Mouse (Mus musculus) liver, embryonic 13.5 days (tissue): Measurements from ENCODE around the gene Ptpn13. TPM values are rescaled to one million over a fixed set of nuclear protein-coding genes. Genes with fewer than 3 reads are reported as not detected.

Experiments used
- ATAC-seq: fragments of 200-750 bp; cut with Nextera tagmentation; 2 replicates; pipeline ENCODE4 v1.8.0; 2017; ENCODE audit warnings: low read depth, mild to moderate bottlenecking, moderate number of reproducible peaks, moderate library complexity
- DNase-seq: peaks from one replicate; pipeline ENCODE4 v3.0.0; 2022
- H3K27ac ChIP-seq: fragments of 300-500 bp; sonication (generic); 2 replicates; pipeline ENCODE4 v1.5.1; 2015; ENCODE audit warnings: moderate library complexity, mild to moderate bottlenecking, inconsistent platforms
- H3K27me3 ChIP-seq: fragments of 300-500 bp; sonication (generic); 2 replicates; pipeline ENCODE4 v1.6.1; 2015; ENCODE audit warnings: mild to moderate bottlenecking, inconsistent platforms
- H3K36me3 ChIP-seq: fragments of 300-500 bp; sonication (generic); 2 replicates; pipeline ENCODE4 v1.6.1; 2015; ENCODE audit warnings: mild to moderate bottlenecking, inconsistent platforms
- H3K4me1 ChIP-seq: fragments of 300-500 bp; sonication (generic); replicated peaks from 2 replicates; pipeline ENCODE4 v1.6.1; 2015; ENCODE audit warnings: inconsistent platforms
- H3K4me2 ChIP-seq: fragments of 300-500 bp; sonication (generic); 2 replicates; pipeline ENCODE4 v1.6.1; 2015; ENCODE audit warnings: inconsistent platforms, mild to moderate bottlenecking, moderate library complexity
- H3K4me3 ChIP-seq: fragments of 300-500 bp; sonication (generic); replicated peaks from 2 replicates; pipeline ENCODE4 v1.5.1; 2015; ENCODE audit warnings: mild to moderate bottlenecking, inconsistent platforms
- H3K9ac ChIP-seq: fragments of 300-500 bp; sonication (generic); 2 replicates; pipeline ENCODE4 v1.6.1; 2015; ENCODE audit warnings: mild to moderate bottlenecking, inconsistent platforms
- H3K9me3 ChIP-seq: fragments of 300-500 bp; sonication (generic); replicated peaks from 2 replicates; pipeline ENCODE4 v1.6.1; 2016; ENCODE audit warnings: inconsistent platforms
- WGBS: fragments of 180-500 bp; shearing (Covaris S2); methylation state at CpG from one replicate; pipeline ENCODE4 v1.1.7; 2015; ENCODE audit not compliant: insufficient replicate concordance; 5-methylcytosine and 5-hydroxymethylcytosine counted together
- polyA plus RNA-seq: library from polyadenylated mRNA; unstranded; fragments of >200 nt; fragmentation: Nextera tagmentation; extraction: Ambion mirVana; gene quantifications from 2 replicates; pipeline ENCODE4 v1.2.1, GENCODE M21; 2015

The Ptpn13 gene
- polyA plus RNA-seq, 1 experiment from 2014 or later: 0.99 TPM

- no peak for ATAC-seq
- H3K27ac ChIP-seq: no peak overlapping the region
- H3K27me3 ChIP-seq: peaks cover 29% of the 10 kb centered on the region
- H3K4me3 ChIP-seq: 0 out of 2 replicates have a peak overlapping the region, but pooled peaks have one; percentile 3
- DNase-seq: no peak
- H3K4me1 ChIP-seq: peaks cover 50% of the 10 kb centered on the region
- peak overlapping the region; percentile 99 for H3K4me2 ChIP-seq
- H3K9me3 ChIP-seq: no peaks in the 10 kb centered on the region
- H3K36me3 ChIP-seq: no peaks in the 10 kb centered on the region
- WGBS: 8% methylated on average over 6 of the region's 6 CpGs
- no peak overlapping the region for H3K9ac ChIP-seq
Measured at GRCm38 (mm10) chr5:103423305-103423926, 1.6 kb upstream of the Ptpn13 start.

- Histone ChIP-seq H3K27ac (no peak overlapping the region), H3K27me3 (peaks cover 29% of the 10 kb centered on the region), H3K36me3 (no peaks in the 10 kb centered on the region), H3K4me1 (peaks cover 50% of the 10 kb centered on the region), H3K4me3 (0 out of 2 replicates have a peak overlapping the region, but pooled peaks have one; percentile 3), H3K9me3 (no peaks in the 10 kb centered on the region), H3K9ac (no peak overlapping the region), H3K4me2 (peak overlapping the region; percentile 99)
- WGBS: 14% methylated on average over 5 of the region's 5 CpGs
- no peak for DNase-seq
- no peak for ATAC-seq
Measured at GRCm38 (mm10) chr5:103423927-103424315, 1.1 kb upstream of the Ptpn13 start.

- under 1% methylated on average over 66 of the region's 67 CpGs for WGBS
- H3K4me1 ChIP-seq: peaks cover 47% of the 10 kb centered on the region
- ATAC-seq: no peak; the same call in 1 of the 2 replicates
- no peak overlapping the region; the same call in 1 of the 2 replicates for H3K27ac ChIP-seq
- H3K4me2 ChIP-seq: peak overlapping the region; percentile 99
- H3K9ac ChIP-seq: peak overlapping the region; percentile 75
- no peaks in the 10 kb centered on the region for H3K36me3 ChIP-seq
- H3K9me3 ChIP-seq: no peaks in the 10 kb centered on the region
- peak; percentile 7 for DNase-seq
- peaks cover 29% of the 10 kb centered on the region for H3K27me3 ChIP-seq
- H3K4me3 ChIP-seq: peak overlapping the region; percentile 74
Measured at GRCm38 (mm10) chr5:103425363-103426031, 505 bp downstream of the Ptpn13 start.

- Histone ChIP-seq H3K4me3 (peak overlapping the region; percentile 74), H3K27ac (no peak overlapping the region), H3K9me3 (no peaks in the 10 kb centered on the region), H3K36me3 (no peaks in the 10 kb centered on the region), H3K27me3 (peaks cover 29% of the 10 kb centered on the region), H3K4me1 (peaks cover 39% of the 10 kb centered on the region), H3K9ac (peak overlapping the region; percentile 75; the same call in 1 of the 2 replicates), H3K4me2 (peak overlapping the region; percentile 99)
- DNase-seq (no peak), ATAC-seq (no peak)
- WGBS: 20% methylated on average over 9 of the region's 9 CpGs
Measured at GRCm38 (mm10) chr5:103426250-103426649, 1.3 kb downstream of the Ptpn13 start.

GRCm38 (mm10) chr5:103430986-103431385 lies 6.0 kb downstream of the Ptpn13 start:
- H3K4me3 ChIP-seq: no peak overlapping the region
- peaks cover 9% of the 10 kb centered on the region for H3K27me3 ChIP-seq
- no peak for ATAC-seq
- no peak overlapping the region for H3K27ac ChIP-seq
- no peaks in the 10 kb centered on the region for H3K9me3 ChIP-seq
- no peaks in the 10 kb centered on the region for H3K36me3 ChIP-seq
- 72% methylated on average over 3 of the region's 3 CpGs for WGBS
- no peak overlapping the region for H3K9ac ChIP-seq
- no peak overlapping the region for H3K4me2 ChIP-seq
- H3K4me1 ChIP-seq: peaks cover 12% of the 10 kb centered on the region
- no peak for DNase-seq

DNA sequence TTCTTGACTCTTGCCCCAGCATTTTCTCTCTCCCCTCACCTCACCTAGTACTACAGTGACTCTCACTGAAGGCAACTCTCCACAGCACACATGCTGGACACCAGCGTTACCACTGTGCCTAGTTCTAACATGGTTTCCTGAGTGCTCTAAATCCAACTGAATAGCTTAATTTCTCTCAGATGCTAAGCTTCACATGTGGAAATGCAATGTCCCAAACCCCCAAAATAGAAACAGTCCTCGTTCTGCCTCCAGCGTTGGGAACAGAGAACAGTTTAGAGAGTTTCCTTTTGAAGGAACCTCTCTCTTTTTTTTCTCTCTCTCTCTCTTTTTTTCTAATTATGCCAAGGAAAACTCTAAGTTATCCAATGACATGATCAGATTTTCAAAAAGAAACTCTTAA lies 6.5 kb downstream of the Ptpn13 start:
- no peak overlapping the region for H3K4me2 ChIP-seq
- no peak overlapping the region for H3K4me3 ChIP-seq
- WGBS: 56% methylated on average over 3 of the region's 3 CpGs
- H3K4me1 ChIP-seq: peaks cover 12% of the 10 kb centered on the region
- no peaks in the 10 kb centered on the region for H3K9me3 ChIP-seq
- DNase-seq (no peak), ATAC-seq (no peak)
- no peak overlapping the region for H3K9ac ChIP-seq
- H3K27me3 ChIP-seq: peaks cover 6% of the 10 kb centered on the region; the same call in 1 of the 2 replicates
- no peaks in the 10 kb centered on the region for H3K36me3 ChIP-seq
- H3K27ac ChIP-seq: no peak overlapping the region

DNA sequence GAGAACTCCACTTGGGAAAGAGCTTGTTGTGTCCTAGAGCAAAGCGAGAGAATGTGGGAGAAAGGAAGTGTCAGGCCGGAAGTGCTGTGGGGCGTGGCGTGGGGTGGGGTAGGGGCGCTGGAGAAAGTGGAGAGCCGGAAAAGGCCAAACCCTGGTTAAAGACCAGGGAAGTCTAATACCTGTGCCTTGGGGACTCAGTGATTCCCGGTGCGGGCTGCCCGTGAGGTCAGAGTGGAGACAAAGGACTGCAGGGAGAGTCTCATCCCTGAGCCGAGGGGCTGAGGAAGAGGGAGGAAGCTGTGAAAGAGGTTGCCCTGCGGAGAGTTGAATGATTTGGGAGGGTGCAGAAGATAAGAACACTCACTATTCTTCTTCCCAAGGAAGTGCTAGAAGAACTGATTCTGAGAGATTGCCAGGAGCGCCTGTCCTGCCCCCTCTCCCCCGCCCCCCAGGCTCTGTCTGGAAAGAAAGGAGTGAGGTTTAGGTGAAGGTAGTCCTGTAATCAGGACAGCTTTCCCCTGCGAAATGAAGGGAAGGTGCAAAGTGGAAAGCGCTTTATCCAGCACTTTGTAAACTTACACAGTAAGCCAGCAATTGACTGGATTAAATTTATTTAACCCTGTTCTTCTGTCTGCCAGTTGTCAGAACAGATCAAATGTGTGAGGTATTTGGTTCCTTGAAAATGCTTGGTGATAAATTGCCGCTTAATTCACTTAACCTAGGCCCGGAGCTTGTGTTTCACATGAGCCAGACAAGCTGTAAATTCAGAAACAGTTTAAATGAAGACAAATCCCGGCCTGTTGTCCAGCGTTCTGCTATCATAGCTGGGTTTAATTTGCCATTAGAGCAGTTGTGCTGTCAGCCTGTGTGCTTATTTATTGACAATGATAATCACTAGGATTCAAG lies 11.3 kb downstream of the Ptpn13 start:
- H3K27me3 ChIP-seq: no peaks in the 10 kb centered on the region
- peak overlapping the region; percentile 31 for H3K4me3 ChIP-seq
- no peak for ATAC-seq
- no peak for DNase-seq
- H3K4me2 ChIP-seq: peak overlapping the region; percentile 58
- H3K9me3 ChIP-seq: no peaks in the 10 kb centered on the region
- 17% methylated on average over 19 of the region's 19 CpGs for WGBS
- H3K9ac ChIP-seq: no peak overlapping the region
- no peak overlapping the region for H3K27ac ChIP-seq
- H3K36me3 ChIP-seq: no peaks in the 10 kb centered on the region
- peaks cover 9% of the 10 kb centered on the region for H3K4me1 ChIP-seq

DNA sequence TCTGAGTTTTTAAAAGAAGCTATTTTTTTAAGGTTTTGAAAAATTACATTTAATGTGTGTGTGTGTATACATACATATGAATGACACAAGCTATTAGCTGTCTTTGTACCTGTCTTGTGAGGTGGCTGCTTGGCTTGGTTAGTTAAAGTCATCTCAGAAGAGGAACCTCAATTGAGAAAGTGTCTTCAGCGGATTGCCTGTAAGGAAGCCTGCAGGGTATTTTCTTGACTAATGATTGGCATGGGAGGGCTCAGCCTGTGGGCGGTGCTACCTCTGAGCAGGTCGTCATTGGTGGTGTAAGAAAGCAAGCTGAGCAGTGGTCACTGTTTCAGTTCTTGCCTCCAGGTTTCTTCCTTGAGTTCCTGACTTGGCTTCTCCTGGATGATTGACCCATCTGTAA lies 12.7 kb downstream of the Ptpn13 start:
- WGBS: 41% methylated on average over 3 of the region's 3 CpGs
- no peaks in the 10 kb centered on the region for H3K9me3 ChIP-seq
- H3K27me3 ChIP-seq: no peaks in the 10 kb centered on the region
- DNase-seq: no peak
- ATAC-seq: no peak
- H3K27ac ChIP-seq: no peak overlapping the region
- no peaks in the 10 kb centered on the region for H3K36me3 ChIP-seq
- H3K4me3 ChIP-seq: no peak overlapping the region
- H3K9ac ChIP-seq: no peak overlapping the region
- H3K4me2 ChIP-seq: no peak overlapping the region
- peaks cover 9% of the 10 kb centered on the region for H3K4me1 ChIP-seq

GRCm38 (mm10) chr5:103439171-103439570 lies 14.2 kb downstream of the Ptpn13 start:
- Histone ChIP-seq H3K27me3 (no peaks in the 10 kb centered on the region), H3K27ac (no peak overlapping the region), H3K4me1 (peaks cover 9% of the 10 kb centered on the region), H3K9me3 (no peaks in the 10 kb centered on the region), H3K4me2 (no peak overlapping the region), H3K4me3 (no peak overlapping the region), H3K36me3 (no peaks in the 10 kb centered on the region), H3K9ac (no peak overlapping the region)
- 58% methylated on average over 11 of the region's 11 CpGs for WGBS
- ATAC-seq (no peak), DNase-seq (no peak)

DNA sequence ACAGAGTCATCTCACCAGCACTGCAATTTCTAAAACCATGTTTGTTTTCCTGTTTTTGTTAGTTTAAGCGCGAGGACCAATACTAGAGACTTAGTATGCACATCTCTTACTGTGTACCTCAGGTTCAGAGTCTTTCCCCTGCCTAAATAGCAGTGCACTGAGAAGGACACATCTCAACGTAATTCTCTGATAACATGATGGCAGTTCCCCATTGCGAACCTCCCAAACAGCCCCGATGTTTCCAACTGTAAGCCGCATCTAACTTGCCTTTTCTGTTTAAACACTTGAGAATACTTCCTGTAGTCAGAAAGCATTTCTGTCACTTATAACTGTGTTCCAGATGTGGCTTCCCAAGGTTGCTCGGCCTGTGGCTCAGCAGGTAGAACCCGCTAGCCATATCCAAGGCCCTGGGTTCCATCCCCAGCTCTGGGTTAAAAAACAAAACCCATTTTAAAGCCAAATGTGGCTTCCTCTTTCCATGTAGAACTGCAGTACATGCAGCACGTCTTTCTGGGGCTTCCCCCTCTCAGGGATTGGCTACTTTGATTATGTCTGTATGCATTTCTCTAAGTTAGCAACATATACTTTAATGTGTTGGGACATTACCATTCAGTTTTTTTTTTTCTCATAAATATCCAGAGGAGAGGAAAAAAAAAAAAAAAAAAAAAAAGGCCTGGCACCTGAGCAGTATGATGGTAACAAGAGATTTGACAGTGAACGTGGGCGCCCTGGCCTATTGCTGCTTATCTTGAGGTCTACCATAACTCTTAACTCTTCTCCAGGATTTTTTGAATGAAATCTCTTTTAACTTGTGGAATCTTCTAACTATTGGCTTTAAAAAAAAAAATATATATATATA lies 15.7 kb downstream of the Ptpn13 start:
- Histone ChIP-seq H3K4me2 (no peak overlapping the region), H3K36me3 (no peaks in the 10 kb centered on the region), H3K4me3 (no peak overlapping the region), H3K27me3 (no peaks in the 10 kb centered on the region), H3K4me1 (peaks cover 9% of the 10 kb centered on the region), H3K27ac (no peak overlapping the region), H3K9me3 (no peaks in the 10 kb centered on the region), H3K9ac (no peak overlapping the region)
- no peak for ATAC-seq
- no peak for DNase-seq
- 65% methylated on average over 11 of the region's 11 CpGs for WGBS
